Mouse (Mus musculus) E14TG2a.4 (cell line): ENCODE measurements at regions not wholly inside any gene's neighbourhood (a gene's known extent, or its start where the extent isn't known, plus 50 kb on each side); places are given as distances from the start of the nearest gene placed in this dataset.

ENCODE experiments used
- CTCF ChIP-seq: conservative IDR thresholded peaks from 2 replicates; pipeline ENCODE4 v1.5.1; 2014; ENCODE audit warnings: low read length
- POU5F1 ChIP-seq: IDR thresholded peaks from 2 replicates; pipeline ENCODE4 v1.6.1; 2014; ENCODE audit warnings: low read length, borderline replicate concordance

DNA sequence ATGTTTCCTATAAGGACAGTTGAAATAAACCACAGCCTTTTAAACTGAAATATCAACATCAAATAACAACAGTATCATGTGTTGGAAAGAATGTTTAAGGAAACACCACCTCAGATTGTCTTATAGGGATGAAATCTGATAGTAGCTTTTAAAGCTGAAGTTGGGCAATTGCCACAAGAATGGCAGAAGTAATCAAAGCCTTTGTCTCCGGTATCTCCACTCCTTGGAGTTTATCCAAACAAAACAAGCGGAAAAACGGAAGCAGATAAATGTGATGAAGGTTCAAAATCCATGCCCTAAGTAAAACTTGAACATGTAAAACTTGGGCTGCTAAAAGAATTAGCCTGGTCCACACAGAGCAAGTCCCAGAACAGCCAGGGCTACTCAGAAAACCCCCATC lies 93.6 kb downstream of the Rnd3 start:
- no peak for TF ChIP-seq CTCF
- no peak for TF ChIP-seq POU5F1
